Mouse (Mus musculus) ES-Bruce4 (cell line): ENCODE results near the gene 1700113H08Rik. TPM values are rescaled to one million over a fixed set of nuclear protein-coding genes. Genes with fewer than 3 reads are reported as not detected.

Experiments
- H3K27ac ChIP-seq: 2 replicates; pipeline ENCODE4 v1.5.1; 2012; ENCODE audit warnings: low read length, inconsistent platforms; ENCODE audit not compliant: insufficient read depth
- H3K27me3 ChIP-seq: 2 replicates; pipeline ENCODE4 v1.6.1; 2012; ENCODE audit warnings: mild to moderate bottlenecking, low read length, inconsistent platforms; ENCODE audit not compliant: control insufficient read depth, poor library complexity, insufficient read depth, severe bottlenecking
- H3K36me3 ChIP-seq: 2 replicates; pipeline ENCODE4 v1.6.1; 2012; ENCODE audit warnings: inconsistent platforms, mild to moderate bottlenecking, low read length, moderate library complexity; ENCODE audit not compliant: control insufficient read depth, poor library complexity, insufficient read depth, severe bottlenecking
- H3K4me1 ChIP-seq: one replicate; pipeline ENCODE4 v1.8.1; 2011; ENCODE audit warnings: low read length; ENCODE audit not compliant: control insufficient read depth, insufficient read depth
- H3K4me3 ChIP-seq: 2 replicates; pipeline ENCODE4 v1.5.1; 2011; ENCODE audit warnings: low read depth, mild to moderate bottlenecking, low read length
- H3K9ac ChIP-seq: 2 replicates; pipeline ENCODE4 v1.6.1; 2012; ENCODE audit warnings: low read depth, mild to moderate bottlenecking, inconsistent platforms; ENCODE audit not compliant: poor library complexity, severe bottlenecking
- H3K9me3 ChIP-seq: replicated peaks from 2 replicates; pipeline ENCODE4 v1.6.1; 2012; ENCODE audit warnings: mild to moderate bottlenecking, low read length, inconsistent platforms; ENCODE audit not compliant: control insufficient read depth, poor library complexity, insufficient read depth, severe bottlenecking
- CTCF ChIP-seq: IDR thresholded peaks from one replicate; pipeline ENCODE4 v1.8.1; 2011; ENCODE audit warnings: low read depth, low read length
- EP300 ChIP-seq: IDR thresholded peaks from 2 replicates; pipeline ENCODE4 v1.6.1; 2011; ENCODE audit warnings: low read depth, low read length; ENCODE audit not compliant: insufficient read depth
- POLR2A ChIP-seq: IDR thresholded peaks from one replicate; pipeline ENCODE4 v1.8.1; 2011; ENCODE audit warnings: low read length; ENCODE audit not compliant: insufficient read depth
- polyA plus RNA-seq: library from polyadenylated mRNA; stranded (reverse); fragments of >200 nt; gene quantifications from 2 replicates; pipeline ENCODE4 v1.2.4, GENCODE M21; 2011; ENCODE audit warnings: low read depth; ENCODE audit not compliant: missing spikeins, insufficient read depth, insufficient read length

Gene 1700113H08Rik
- polyA plus RNA-seq, 1 experiment: not detected

DNA sequence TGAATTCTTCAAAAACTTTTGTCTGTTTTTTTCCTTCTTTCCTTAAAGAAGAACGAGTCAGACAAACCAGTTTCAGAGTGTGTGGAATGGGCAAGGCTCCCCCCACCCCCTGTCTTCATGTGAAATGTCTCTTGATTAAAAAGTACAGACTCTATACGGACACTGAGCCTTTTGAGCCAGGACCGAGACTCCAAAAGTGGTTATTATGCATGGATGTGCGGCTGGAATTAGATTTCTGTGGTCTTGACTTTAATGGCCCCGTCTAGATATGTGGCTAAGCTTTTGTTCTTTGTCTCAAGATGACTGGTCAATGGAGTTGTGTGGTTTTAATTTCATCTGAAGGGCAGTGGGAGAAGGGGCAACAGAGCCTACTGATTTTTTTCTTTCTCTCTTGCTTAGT, 29.8 kb downstream of the 1700113H08Rik start:
- no peaks in the 10 kb centered on the region for H3K9me3 ChIP-seq
- no peaks in the 10 kb centered on the region for H3K4me1 ChIP-seq
- TF ChIP-seq EP300: no peak
- no peak for TF ChIP-seq POLR2A
- TF ChIP-seq CTCF: no peak
- no peak overlapping the region for H3K4me3 ChIP-seq
- no peaks in the 10 kb centered on the region for H3K27me3 ChIP-seq
- H3K9ac ChIP-seq: no peak overlapping the region
- H3K27ac ChIP-seq: no peak overlapping the region
- H3K36me3 ChIP-seq: no peaks in the 10 kb centered on the region

DNA sequence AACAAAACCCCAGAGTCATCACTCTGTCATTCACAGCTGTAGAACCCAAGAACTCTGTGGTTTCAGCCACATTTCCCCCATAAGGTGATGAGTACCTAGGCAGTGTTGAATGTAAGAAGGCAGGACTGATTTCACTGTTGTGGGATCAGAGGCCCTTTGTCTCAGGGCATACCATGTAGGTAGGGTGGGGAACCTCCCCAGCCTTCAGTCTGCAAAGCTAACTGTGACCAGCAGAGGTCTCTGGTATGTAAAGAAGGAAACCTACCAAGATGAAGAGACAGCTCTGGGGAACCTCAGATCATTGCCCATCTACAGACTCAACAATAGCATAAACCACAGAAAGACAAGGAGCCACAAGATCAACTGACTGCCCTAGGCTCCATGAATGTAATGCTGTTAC, 36.4 kb downstream of the 1700113H08Rik start:
- Histone ChIP-seq H3K9ac (no peak overlapping the region), H3K4me3 (no peak overlapping the region), H3K27me3 (no peaks in the 10 kb centered on the region), H3K4me1 (no peaks in the 10 kb centered on the region), H3K27ac (no peak overlapping the region), H3K36me3 (no peaks in the 10 kb centered on the region), H3K9me3 (no peaks in the 10 kb centered on the region)
- no peak for TF ChIP-seq POLR2A
- peak; percentile 30 for TF ChIP-seq CTCF

DNA sequence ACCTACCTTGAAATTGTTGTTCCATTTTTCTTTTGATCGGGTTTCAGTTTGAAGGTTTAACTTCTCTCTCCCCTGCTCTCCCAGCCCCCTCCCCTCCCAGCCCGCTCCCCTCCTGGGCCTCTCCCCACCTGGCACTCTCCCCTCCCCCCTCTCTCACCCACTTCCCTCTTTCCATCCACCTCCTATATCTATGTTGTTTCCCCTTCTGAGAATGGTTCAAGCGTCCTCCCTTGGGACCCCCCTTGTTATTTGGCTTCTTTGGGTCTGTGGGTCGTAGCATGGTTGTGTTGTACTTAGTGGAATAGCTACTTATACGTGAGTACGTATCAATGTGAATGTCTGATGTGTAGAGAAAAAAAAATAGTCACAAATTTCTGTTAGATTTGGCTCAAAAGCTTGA, 40.9 kb downstream of the 1700113H08Rik start:
- H3K36me3 ChIP-seq: no peaks in the 10 kb centered on the region
- H3K27me3 ChIP-seq: no peaks in the 10 kb centered on the region
- H3K4me3 ChIP-seq: no peak overlapping the region
- no peak overlapping the region for H3K9ac ChIP-seq
- no peak overlapping the region for H3K27ac ChIP-seq
- H3K4me1 ChIP-seq: no peaks in the 10 kb centered on the region
- H3K9me3 ChIP-seq: no peaks in the 10 kb centered on the region
- TF ChIP-seq POLR2A: no peak
- no peak for TF ChIP-seq CTCF
- no peak for TF ChIP-seq EP300

DNA sequence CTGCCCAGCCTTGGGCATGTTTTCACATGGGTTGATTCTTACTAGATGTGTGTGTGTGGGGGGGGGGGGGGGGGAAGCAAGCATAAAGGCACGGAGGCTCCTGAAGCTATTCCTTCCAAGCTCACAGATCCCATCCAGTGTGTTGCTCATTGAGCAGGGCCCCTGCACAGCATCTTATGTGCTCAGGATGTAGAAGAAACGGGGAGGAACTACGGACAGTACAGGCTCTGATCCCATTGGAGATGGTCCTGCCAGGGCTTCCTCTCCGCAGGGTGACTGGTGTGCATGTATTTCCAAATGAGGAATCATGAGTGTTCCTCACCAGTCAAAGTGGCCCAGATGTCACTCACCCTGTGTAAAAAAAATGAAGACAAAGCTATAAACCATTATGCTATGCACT, 42.8 kb downstream of the 1700113H08Rik start:
- Histone ChIP-seq H3K4me1 (no peaks in the 10 kb centered on the region), H3K27me3 (no peaks in the 10 kb centered on the region), H3K36me3 (no peaks in the 10 kb centered on the region), H3K4me3 (no peak overlapping the region), H3K27ac (no peak overlapping the region), H3K9me3 (no peaks in the 10 kb centered on the region), H3K9ac (no peak overlapping the region)
- TF ChIP-seq EP300: no peak
- no peak for TF ChIP-seq CTCF
- no peak for TF ChIP-seq POLR2A

- H3K4me1 ChIP-seq: no peaks in the 10 kb centered on the region
- H3K36me3 ChIP-seq: no peaks in the 10 kb centered on the region
- no peaks in the 10 kb centered on the region for H3K9me3 ChIP-seq
- H3K4me3 ChIP-seq: no peak overlapping the region
- TF ChIP-seq CTCF (no peak), EP300 (no peak), POLR2A (no peak)
- no peak overlapping the region for H3K9ac ChIP-seq
- H3K27me3 ChIP-seq: no peaks in the 10 kb centered on the region
- no peak overlapping the region for H3K27ac ChIP-seq
Observed at GRCm38 (mm10) chr10:87101265-87101950, 43.6 kb downstream of the 1700113H08Rik start.

- no peaks in the 10 kb centered on the region for H3K36me3 ChIP-seq
- no peaks in the 10 kb centered on the region for H3K27me3 ChIP-seq
- no peak for TF ChIP-seq POLR2A
- no peak for TF ChIP-seq CTCF
- TF ChIP-seq EP300: no peak
- no peak overlapping the region for H3K27ac ChIP-seq
- no peaks in the 10 kb centered on the region for H3K9me3 ChIP-seq
- H3K4me3 ChIP-seq: no peak overlapping the region
- H3K9ac ChIP-seq: no peak overlapping the region
- H3K4me1 ChIP-seq: no peaks in the 10 kb centered on the region
Observed at GRCm38 (mm10) chr10:87101951-87102320, 44.1 kb downstream of the 1700113H08Rik start.
